ENCODE assay signal across 8 mouse cellular contexts in genomic region chr4:105328776-105329175, GRCm38 (mm10).
DNase-seq lines count a peak whose midpoint lies in the region; ATAC-seq and TF ChIP-seq lines count a peak whose summit lies in the region.

No protein-coding gene starts in this region.

- H3K4me3 ChIP-seq in hindbrain, postnatal 0 days (ENCODE audit: low read length) = no peak overlapping the region
- H3K4me3 ChIP-seq in hindbrain, embryonic 16.5 days (ENCODE audit: low read length) = no peak overlapping the region
- no peak overlapping the region for H3K4me3 ChIP-seq in heart, embryonic 15.5 days
- no peak overlapping the region for H3K4me3 ChIP-seq in limb, embryonic 14.5 days (replicated peaks; ENCODE audit: low read length)

- 0 out of 2 replicates have a peak, but pooled peaks cover 6% of the 10 kb centered on the region for H3K4me1 ChIP-seq in hindbrain, postnatal 0 days (ENCODE audit: insufficient read depth, low read length)
- H3K4me1 ChIP-seq in hindbrain, embryonic 16.5 days (ENCODE audit: control insufficient read depth, insufficient read depth, low read depth, low read length) = no peaks in the 10 kb centered on the region
- H3K4me1 ChIP-seq in heart, embryonic 15.5 days (replicated peaks) = 0 out of 2 replicates have a peak, but pooled peaks cover 6% of the 10 kb centered on the region
- peaks cover 8% of the 10 kb centered on the region; the same call in 1 of the 2 replicates for H3K4me1 ChIP-seq in limb, embryonic 14.5 days (ENCODE audit: control insufficient read depth, insufficient read depth, low read length)

- H3K27ac ChIP-seq in hindbrain, postnatal 0 days = no peak overlapping the region
- H3K27ac ChIP-seq in hindbrain, embryonic 16.5 days (ENCODE audit: low read depth, low read length) = no peak overlapping the region
- H3K27ac ChIP-seq in heart, embryonic 15.5 days = peak overlapping the region; percentile 31; the same call in 1 of the 2 replicates
- H3K27ac ChIP-seq in limb, embryonic 14.5 days (replicated peaks; ENCODE audit: low read depth, low read length) = peak overlapping the region; percentile 35; the same call in 1 of the 2 replicates

- TF ChIP-seq POLR2A in limb, embryonic 14.5 days (IDR thresholded peaks at IDR 0.05; ENCODE audit: borderline replicate concordance, extremely low read depth, insufficient read depth, insufficient read length) = no peak

- 67% methylated on average over 10 of the region's 10 CpGs for WGBS in hindbrain, postnatal 0 days
- 90% methylated on average over 10 of the region's 10 CpGs for WGBS in hindbrain, embryonic 16.5 days
- WGBS in heart, embryonic 15.5 days = 47% methylated on average over 10 of the region's 10 CpGs
- WGBS in limb, embryonic 14.5 days = 58% methylated on average over 10 of the region's 10 CpGs

- H3K9me3 ChIP-seq in hindbrain, postnatal 0 days (ENCODE audit: low read length) = no peaks in the 10 kb centered on the region
- H3K9me3 ChIP-seq in hindbrain, embryonic 16.5 days (ENCODE audit: control insufficient read depth, low read length) = no peaks in the 10 kb centered on the region
- H3K9me3 ChIP-seq in heart, embryonic 15.5 days (replicated peaks) = no peaks in the 10 kb centered on the region
- H3K9me3 ChIP-seq in limb, embryonic 14.5 days (ENCODE audit: control insufficient read depth, low read length) = no peaks in the 10 kb centered on the region

- H3K9ac ChIP-seq in hindbrain, postnatal 0 days (replicated peaks; ENCODE audit: low read length) = no peak overlapping the region
- no peak overlapping the region for H3K9ac ChIP-seq in hindbrain, embryonic 16.5 days (ENCODE audit: low read depth, low read length)
- no peak overlapping the region for H3K9ac ChIP-seq in heart, embryonic 15.5 days
- no peak overlapping the region for H3K9ac ChIP-seq in limb, embryonic 14.5 days (ENCODE audit: low read depth, low read length, severe bottlenecking)

- no peak overlapping the region for H3K4me2 ChIP-seq in hindbrain, postnatal 0 days (ENCODE audit: low read depth, low read length)
- no peak overlapping the region for H3K4me2 ChIP-seq in hindbrain, embryonic 16.5 days (ENCODE audit: low read length)
- H3K4me2 ChIP-seq in heart, embryonic 15.5 days = no peak overlapping the region
- H3K4me2 ChIP-seq in limb, embryonic 14.5 days (replicated peaks; ENCODE audit: low read depth, low read length, severe bottlenecking) = no peak overlapping the region

- no peaks in the 10 kb centered on the region for H3K27me3 ChIP-seq in hindbrain, postnatal 0 days (ENCODE audit: insufficient read depth, low read length)
- H3K27me3 ChIP-seq in hindbrain, embryonic 16.5 days (replicated peaks; ENCODE audit: control insufficient read depth, insufficient read depth, low read length) = no peaks in the 10 kb centered on the region
- no peaks in the 10 kb centered on the region for H3K27me3 ChIP-seq in heart, embryonic 15.5 days
- H3K27me3 ChIP-seq in limb, embryonic 14.5 days (ENCODE audit: control insufficient read depth, insufficient read depth, low read length) = no peaks in the 10 kb centered on the region

- no peaks in the 10 kb centered on the region for H3K36me3 ChIP-seq in hindbrain, postnatal 0 days (ENCODE audit: insufficient read depth, low read length)
- H3K36me3 ChIP-seq in hindbrain, embryonic 16.5 days (ENCODE audit: control insufficient read depth, insufficient read depth, low read length) = no peaks in the 10 kb centered on the region
- no peaks in the 10 kb centered on the region for H3K36me3 ChIP-seq in heart, embryonic 15.5 days
- no peaks in the 10 kb centered on the region for H3K36me3 ChIP-seq in limb, embryonic 14.5 days (ENCODE audit: control insufficient read depth, insufficient read depth, low read length)

- no peak for ATAC-seq in hindbrain, postnatal 0 days
- ATAC-seq in hindbrain, embryonic 16.5 days = no peak
- ATAC-seq in heart, embryonic 15.5 days (replicated peaks; ENCODE audit: insufficient number of reproducible peaks, insufficient read depth, low FRiP score, low read depth) = peak; percentile 67; the same call in 1 of the 2 replicates
- ATAC-seq in limb, embryonic 14.5 days (ENCODE audit: low FRiP score, low read depth) = peak; percentile 47; the same call in 1 of the 2 replicates

- no peak for TF ChIP-seq CTCF in hindbrain, postnatal 0 days (IDR thresholded peaks at IDR 0.05; ENCODE audit: low read depth)

- peak; percentile 14 for DNase-seq in hindbrain, postnatal 0 days (ENCODE audit: low spot score)
- DNase-seq in cerebellum, adult 8-10 months = peak; percentile 10
- peak; percentile 73 for DNase-seq in limb, embryonic 14.5 days (ENCODE audit: low spot score)
- DNase-seq in urinary bladder, postnatal 4 days (ENCODE audit: low spot score in 2 of 2) = peak; percentile 56 to 65
- DNase-seq in left cerebral cortex, adult 8-10 months (ENCODE audit: low spot score in 2 of 2) = no peak
- DNase-seq in frontal cortex, postnatal 14 days (ENCODE audit: low spot score in 2 of 2) = no peak

Comparison
In these comparisons a context has a peak if more than half of its experiments do, and no peak if none do; other contexts are left out.
1. ATAC-seq: peak in heart, embryonic 15.5 days (single experiment) and limb, embryonic 14.5 days (single experiment); none in hindbrain, postnatal 0 days (single experiment) and hindbrain, embryonic 16.5 days (single experiment).
2. DNase-seq: peak in hindbrain, postnatal 0 days (single experiment), cerebellum, adult 8-10 months (single experiment), limb, embryonic 14.5 days (single experiment) and urinary bladder, postnatal 4 days (2 of 2); none in left cerebral cortex, adult 8-10 months (0 of 2) and frontal cortex, postnatal 14 days (0 of 2).
3. H3K27ac ChIP-seq: peak in heart, embryonic 15.5 days (single experiment) and limb, embryonic 14.5 days (single experiment); none in hindbrain, postnatal 0 days (single experiment) and hindbrain, embryonic 16.5 days (single experiment).